Mouse (Mus musculus): ENCODE measurements at regions not wholly inside any gene's neighbourhood (a gene's known extent, or its start where the extent isn't known, plus 50 kb on each side); places are given as distances from the start of the nearest gene placed in this dataset.
"Not testable (repeated sequence)": the region's sequence is repeated elsewhere in the genome, so short reads cannot be mapped to it uniquely, and the experiment has no call there.

DNA sequence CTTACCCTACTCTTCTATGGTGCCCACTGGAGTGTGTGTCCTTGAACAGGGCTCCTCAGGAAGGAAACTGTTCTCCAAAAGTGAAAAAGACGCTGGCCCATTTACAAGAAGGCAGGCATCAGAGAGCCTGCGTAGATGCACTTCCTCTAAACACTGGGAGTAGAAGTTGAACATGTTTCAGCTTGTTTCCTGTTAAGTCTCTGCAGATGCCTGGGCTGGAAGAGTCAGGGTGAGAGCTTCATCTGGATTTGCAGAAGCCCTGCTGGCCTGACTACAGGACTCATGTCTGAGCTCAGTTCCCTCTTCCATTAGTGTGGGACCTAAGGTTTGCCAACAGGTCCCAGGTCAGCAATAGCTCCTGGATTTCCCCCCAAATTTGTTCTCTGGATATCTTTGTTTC, 54.7 kb upstream of the Nlrp1b start:
- no peak for DNase-seq (ENCODE audit: low read depth, low spot score)

- DNase-seq (ENCODE audit: low read depth, low spot score): not testable (repeated sequence)
These were observed 57.7 kb upstream of the Nlrp1b start for GRCm38 (mm10) chr11:71288243-71288642.

DNA sequence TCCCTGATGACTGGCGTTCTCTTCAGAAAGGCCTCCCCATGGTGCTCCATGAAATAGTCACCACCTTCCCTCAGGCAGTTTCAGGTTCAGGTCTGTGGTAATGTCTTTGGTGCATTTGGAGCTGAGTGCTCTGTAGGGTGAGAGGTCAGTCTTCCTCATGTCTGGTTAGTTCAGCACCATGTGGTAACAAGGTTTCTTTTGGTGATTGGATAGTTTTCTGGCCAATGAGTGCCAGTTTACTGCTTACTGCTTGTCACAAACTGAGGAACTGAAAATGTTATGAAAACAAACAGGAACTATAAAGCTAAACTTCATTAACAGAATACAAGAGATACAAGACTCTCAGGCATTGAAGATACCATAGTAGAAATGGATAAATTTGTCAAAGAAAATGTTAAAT, 59.0 kb upstream of the Nlrp1b start:
- no peak for DNase-seq (ENCODE audit: low read depth, low spot score)

DNA sequence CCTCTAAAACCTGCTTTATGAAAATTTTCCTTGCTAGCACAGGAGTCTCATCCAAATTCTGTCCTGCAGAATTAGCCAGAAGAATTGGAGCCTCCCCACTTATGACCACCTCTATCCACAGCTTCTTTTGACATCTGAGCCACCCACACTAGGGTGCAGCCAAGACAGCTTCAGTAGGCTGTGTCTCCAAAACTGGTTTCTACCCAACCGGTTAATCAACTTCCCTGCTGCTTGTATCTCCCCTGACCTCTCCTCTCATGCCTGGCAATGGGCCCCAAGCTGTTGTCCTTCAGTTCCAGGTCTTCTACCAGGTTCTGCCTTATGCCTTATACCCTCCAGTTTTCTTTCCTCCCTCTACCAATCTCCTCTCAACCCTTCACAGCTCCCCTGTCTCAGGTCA, 68.9 kb upstream of the Nlrp1b start:
- no peak for DNase-seq (ENCODE audit: low read depth, low spot score)

DNA sequence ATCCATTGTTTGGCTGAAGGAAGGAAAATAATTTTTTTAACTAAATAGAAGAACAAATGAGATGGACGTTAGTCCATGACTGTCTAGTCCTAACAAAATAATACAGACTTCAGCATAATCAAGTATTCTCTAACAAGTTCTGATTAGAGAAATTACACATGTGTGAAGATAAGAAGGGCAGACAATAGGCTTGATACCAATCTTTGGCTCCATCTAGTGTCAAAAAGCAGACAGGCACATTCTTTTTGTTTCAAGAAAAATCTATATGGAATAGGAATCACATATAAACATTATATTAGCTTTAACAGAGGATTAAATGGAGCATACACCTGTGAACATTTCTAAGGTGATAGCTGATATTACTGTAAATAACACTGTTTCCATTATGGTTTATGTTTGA, 92.9 kb upstream of the Nlrp1b start:
- peak; percentile 3 for DNase-seq (ENCODE audit: low read depth, low spot score)

DNA sequence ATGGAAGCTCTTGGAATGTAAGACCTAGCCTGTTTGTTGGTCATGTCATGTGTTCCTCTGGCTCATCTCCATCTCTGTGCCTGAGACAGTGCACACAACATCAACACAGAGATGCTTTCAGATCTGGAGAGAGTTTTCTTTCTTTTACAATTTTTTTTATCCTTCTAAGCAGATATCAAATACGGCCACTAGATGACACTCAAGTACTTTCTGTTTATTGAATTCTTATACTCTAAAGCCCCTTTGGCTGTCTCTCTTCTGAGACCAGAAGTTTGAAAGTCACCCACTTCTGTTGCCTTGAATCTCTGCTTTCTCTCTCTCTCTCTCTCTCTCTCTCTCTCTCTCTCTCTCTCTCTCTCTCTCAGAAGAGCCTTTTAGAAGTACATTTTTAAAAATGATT, 106.9 kb upstream of the Nlrp1b start:
- DNase-seq (ENCODE audit: low read depth, low spot score): peak; percentile 18

DNA sequence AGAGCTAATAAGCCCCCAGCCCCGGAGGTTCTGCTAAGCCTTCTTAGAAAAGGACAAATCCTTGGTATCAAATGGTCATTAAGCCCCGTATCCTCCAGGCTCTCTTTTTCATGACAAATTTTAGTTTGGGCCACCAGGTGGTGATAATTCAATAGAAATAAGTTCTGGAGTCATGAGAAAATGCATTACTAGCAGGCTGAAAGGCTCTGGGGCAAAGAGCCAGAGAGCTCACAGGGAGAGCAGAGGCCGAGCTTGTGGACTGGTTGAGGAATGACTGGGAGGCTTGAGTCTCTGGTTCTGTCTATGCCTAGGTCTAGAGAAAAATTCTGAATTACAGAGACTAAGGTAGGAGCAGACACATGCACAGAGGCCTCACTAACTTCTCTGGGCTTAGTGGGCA, 115.5 kb upstream of the Nlrp1b start:
- peak; percentile 11 for DNase-seq (ENCODE audit: low read depth, low spot score)

- DNase-seq (ENCODE audit: low read depth, low spot score): no peak
These were observed 126.6 kb upstream of the Nlrp1b start for GRCm38 (mm10) chr11:71357089-71357488.

DNA sequence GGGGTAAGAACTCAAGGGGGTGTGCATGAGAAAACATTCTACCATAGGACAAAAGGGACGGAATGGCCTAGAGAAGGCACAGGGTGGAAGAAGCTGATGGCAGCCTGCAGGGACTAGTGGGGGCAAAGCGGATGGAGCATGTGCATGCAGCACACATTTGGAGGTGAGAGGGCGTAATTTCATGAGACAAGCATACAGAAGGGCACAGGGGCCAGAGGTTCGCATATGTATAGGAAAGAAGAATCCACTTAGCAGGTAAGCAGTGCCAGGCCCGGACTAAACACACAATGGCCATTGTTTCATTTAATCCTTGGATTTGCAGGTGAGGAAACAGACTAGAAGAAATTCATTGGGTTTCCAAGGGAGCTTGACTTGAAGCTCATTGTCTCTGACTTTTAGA, 130.3 kb upstream of the Nlrp1b start:
- DNase-seq (ENCODE audit: low read depth, low spot score): no peak

GRCm38 (mm10) chr11:71371871-71372270, 141.3 kb upstream of the Nlrp1b start:
- no peak for DNase-seq (ENCODE audit: low read depth, low spot score)

GRCm38 (mm10) chr11:71375132-71375531, 144.6 kb upstream of the Nlrp1b start:
- no peak for DNase-seq (ENCODE audit: low read depth, low spot score)

DNA sequence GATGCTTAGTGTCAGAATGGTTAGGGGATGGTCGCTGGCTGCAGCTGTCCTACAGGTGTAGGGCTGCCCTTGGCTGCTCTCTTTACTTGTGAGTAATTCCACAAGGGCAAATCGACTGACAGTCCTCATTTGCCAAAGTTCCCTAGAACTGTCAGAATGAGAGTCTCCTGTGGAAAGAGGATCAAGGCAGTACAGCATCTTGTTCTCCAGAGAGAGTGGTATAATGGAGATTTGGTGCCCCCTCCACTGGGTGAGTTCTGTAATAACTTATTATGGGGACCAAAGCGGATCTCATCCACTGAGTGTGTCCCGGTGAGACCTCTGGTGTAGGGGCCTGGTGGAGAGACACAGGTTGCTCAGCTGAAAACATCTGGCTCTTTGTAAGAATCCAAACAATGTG, 157.9 kb upstream of the Nlrp1b start:
- no peak for DNase-seq (ENCODE audit: low read depth, low spot score)

GRCm38 (mm10) chr11:71389659-71390058, 159.1 kb upstream of the Nlrp1b start:
- DNase-seq (ENCODE audit: low read depth, low spot score): no peak

GRCm38 (mm10) chr11:71390151-71390550, 159.6 kb upstream of the Nlrp1b start:
- no peak for DNase-seq (ENCODE audit: low read depth, low spot score)

- no peak for DNase-seq (ENCODE audit: low read depth, low spot score)
These were observed 160.1 kb upstream of the Nlrp1b start for GRCm38 (mm10) chr11:71390616-71391015.

- no peak for DNase-seq (ENCODE audit: low read depth, low spot score)
These were observed 162.9 kb upstream of the Nlrp1b start for GRCm38 (mm10) chr11:71393406-71393805.

DNA sequence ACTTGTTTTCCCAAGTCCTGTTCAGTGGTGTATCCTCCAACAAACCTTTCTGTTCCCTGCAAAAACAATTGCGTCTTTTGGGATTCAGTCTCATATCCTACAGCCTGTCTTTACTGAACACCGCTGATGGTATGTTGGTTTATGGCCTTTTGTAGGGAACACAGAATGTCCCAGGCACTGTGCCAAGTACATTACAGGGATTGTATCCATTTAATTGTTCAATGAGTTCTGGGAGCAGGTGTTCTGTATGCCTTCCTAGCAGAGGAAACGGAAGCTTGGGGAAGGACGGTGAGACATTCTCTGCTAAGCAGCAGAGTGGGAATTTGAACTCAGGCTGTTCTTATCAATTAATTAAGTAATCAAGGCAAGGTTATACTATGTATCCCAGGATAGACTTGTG, 164.5 kb upstream of the Nlrp1b start:
- no peak for DNase-seq (ENCODE audit: low read depth, low spot score)

DNA sequence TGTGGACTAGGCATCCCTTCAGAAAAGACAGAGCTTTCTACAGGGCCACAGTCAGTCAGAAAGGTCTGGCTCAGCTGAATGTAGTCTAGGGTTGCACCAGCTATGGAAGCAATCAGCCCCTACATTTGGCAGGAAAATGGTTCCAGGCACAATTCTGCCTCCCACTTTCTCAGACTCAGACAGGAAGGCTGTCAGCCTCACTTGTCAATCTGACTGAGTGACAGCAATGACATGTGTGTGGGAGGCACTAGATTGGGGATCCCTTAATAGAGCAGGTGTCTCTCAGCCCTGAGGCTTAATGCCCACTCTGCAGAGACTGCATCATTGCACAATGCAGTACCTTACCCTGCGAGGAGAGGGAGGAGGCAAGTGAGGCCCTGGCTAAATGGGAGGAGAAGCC, 165.1 kb upstream of the Nlrp1b start:
- no peak for DNase-seq (ENCODE audit: low read depth, low spot score)

GRCm38 (mm10) chr11:71400351-71400750, 169.8 kb upstream of the Nlrp1b start:
- no peak for DNase-seq (ENCODE audit: low read depth, low spot score)

DNA sequence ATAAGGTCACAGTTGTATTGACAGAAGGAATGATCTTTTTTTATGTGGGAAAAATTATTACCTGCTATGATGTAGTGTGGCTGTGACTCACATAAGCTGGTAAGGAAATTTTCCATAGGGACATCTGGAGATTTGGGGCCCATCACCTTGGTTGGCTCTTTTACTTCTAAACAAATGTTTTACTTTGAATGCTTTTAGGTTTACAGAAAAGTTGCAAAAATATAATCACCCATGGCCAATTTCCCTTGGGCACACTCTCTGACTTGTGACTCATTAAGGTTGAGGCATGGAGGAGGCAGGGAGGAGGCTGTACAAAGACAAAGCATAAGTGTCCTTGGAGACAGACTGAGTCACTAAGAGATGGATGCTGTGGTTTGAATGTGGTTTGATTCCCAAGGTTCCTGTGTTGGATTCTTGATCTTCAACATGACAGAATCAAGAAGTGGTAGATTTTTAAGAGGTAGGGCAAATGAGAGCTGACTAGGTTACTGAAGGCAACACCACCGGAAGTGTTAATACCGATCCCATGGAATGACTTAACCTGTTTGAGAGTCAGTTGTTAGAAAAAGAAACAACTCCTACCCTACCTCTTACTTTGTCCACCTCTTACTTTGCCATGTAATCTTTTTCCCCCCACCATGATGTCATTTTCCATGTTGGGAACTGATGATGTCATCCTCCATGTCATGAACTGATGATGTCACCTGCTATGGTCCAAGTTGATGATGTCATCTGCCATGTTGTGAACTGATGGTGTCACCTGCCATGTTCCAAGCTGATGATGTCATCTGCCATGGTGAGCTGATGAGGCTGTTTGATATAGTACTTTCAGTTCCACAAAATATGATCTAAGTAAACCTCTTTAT, 171.1 kb upstream of the Nlrp1b start:
- DNase-seq (ENCODE audit: low read depth, low spot score): no peak

DNA sequence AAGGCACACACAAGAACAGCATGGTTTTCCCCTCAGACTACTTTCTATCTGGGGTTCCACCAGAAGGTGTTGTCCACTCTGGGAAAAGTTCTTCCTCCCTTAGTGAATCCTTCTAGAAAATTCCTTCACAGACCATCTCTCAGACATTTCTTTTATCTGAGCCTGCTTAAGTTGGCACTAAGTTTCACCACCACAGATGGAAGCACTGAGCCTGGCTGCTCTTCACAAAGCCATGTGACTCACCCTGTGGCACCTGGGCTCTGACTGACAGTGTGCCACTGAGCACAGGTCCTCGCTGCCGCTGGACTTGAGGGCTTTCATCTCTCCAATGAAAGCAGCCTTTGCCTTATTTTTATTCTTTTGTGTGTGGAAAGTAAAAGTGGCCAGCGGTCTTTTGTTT, 173.8 kb upstream of the Nlrp1b start:
- DNase-seq (ENCODE audit: low read depth, low spot score): no peak

DNA sequence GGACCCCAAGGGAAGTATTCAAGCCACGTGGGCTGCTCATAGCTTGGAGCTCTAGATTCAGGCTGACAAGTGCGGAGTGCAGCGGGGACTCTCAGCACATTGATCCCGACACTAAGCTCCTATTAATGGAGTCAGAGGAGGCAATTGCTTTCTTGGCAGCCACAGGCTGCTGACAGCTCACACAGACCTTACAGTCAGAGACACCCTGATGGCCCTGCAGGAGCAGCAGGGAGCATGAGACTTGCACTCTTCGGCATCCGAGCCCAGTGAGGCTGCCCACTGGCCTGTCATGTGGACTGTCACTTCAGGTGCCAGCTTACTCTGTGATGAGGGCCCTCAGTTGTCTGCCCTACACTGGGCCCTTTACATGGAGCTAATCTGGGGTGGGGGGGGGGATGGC, 176.5 kb upstream of the Nlrp1b start:
- DNase-seq (ENCODE audit: low read depth, low spot score): no peak

DNA sequence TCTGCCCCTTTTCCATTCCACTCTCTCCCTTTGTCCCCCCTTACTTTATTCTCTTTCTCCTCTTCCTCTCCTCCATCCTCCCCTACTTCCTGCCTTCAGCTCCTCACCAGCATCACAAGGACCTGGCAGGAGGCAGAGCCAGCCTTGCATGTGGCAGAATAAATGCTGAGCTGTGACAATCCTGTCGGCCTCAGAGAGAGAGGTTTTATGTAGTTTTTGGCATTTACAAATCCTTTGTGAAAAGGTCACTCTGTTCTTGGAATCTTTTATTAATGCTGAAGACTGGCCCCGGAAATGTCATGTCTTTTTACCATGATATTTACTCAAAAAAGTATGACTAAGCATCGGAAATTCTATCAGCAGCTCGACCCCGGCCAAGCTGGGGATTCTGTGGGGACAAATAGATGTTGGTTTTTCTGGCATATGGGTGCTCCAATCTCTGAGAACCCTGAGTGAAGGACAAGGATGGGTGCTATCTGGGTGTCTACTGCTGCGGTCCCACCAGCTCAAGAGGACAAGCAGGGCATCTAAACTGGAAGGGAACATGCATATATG, 178.8 kb upstream of the Nlrp1b start:
- no peak for DNase-seq (ENCODE audit: low read depth, low spot score)
